Mouse (Mus musculus) urinary bladder, postnatal 10 days (tissue): Measurements from ENCODE around the gene Igfals.
A peak's percentile ranks its signal among the peaks of the same experiment; 100 is the strongest.

ENCODE experiments used
- DNase-seq: peaks from one replicate; pipeline ENCODE4 v3.0.0; 2022; ENCODE audit warnings: low spot score

The Igfals gene

DNA sequence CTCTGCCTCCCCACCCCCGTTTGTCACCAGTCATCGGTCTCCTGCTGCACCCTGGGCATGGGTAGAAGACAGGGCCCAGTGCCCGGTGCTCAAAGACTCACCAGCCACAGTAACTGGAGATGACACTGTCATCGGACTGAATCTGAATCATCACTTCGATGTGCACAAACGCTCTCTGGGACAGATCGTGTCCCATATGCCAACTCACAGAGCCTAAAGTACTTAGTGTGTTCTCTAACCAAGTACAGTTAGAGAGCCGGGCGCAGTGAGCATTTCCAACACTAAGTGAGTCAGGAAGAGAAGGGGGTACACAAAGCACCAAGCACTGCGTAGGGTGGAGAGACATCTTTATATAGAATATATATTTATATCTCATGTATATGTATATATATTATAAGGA, 2.1 kb downstream of the Igfals start:
- no peak for DNase-seq

DNA sequence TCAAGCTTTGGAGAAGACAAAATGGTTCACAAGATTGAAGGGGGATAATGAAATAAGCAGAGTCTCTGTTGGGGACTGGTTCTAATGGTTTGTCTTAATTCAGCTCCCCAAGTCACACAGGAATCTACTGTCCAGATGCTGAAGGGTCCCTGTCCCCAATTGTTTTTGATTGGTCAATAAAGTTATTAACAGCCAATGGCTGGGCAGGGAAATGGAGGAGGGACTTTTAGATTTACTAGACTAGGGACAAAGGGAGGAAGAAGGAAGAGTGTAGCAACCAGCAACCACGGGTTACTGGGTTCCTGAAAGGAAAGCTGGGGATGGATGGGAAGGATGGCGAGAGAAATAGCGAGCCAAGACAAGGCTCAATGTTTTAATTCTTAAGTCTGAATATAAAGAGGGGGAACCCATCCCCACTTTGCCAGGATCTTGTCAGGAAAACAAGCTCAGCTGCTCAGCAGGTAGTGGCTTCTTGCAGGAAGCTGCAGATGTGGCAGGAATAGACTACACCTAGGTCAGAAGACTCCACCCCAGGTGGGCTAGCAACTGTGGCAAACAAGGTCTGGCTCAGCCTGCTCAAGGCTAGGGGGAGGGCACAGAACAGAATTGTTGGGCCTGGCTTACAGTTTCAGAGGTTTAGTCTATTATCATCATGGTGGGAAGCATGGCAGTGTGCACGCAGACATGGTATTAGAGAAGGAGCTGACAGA, 8.1 kb downstream of the Igfals start:
- DNase-seq, result no peak

DNA sequence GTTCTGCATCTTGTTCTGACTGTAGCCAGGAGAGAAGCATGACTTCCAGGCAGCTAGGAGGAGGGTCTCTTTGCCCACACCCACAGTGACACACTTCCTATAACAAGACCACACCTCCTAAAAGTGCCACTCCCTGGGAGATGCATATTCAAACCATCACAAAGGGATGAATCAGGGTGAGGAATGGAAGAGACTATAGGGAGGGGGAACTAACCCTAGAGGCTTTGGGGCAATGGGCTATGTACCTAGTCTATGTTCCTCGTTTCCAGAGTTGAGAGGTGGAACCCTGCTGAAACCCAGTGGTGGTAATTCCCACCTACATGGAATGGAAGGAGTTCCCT, 8.6 kb downstream of the Igfals start:
- no peak for DNase-seq

DNA sequence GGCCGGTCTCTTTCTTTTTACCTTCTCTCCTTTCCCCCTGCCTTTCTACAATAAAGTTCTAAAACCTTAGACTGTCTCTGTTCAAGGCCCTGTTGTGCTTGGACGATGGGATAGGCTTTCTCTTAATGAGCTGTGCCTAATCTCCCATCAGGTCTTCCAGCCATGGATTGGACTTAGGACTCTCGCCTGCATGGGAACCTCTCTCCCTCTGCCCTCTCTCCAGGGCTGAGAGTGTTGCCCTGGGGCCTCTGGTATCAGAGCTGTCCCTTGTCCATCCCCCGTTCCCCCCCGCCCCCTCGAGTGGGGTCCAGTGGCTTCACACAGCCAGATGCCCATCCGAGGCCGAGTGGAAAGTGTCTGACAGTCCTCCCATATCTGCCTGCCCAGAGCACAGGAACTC, 9.2 kb downstream of the Igfals start:
- no peak for DNase-seq

DNA sequence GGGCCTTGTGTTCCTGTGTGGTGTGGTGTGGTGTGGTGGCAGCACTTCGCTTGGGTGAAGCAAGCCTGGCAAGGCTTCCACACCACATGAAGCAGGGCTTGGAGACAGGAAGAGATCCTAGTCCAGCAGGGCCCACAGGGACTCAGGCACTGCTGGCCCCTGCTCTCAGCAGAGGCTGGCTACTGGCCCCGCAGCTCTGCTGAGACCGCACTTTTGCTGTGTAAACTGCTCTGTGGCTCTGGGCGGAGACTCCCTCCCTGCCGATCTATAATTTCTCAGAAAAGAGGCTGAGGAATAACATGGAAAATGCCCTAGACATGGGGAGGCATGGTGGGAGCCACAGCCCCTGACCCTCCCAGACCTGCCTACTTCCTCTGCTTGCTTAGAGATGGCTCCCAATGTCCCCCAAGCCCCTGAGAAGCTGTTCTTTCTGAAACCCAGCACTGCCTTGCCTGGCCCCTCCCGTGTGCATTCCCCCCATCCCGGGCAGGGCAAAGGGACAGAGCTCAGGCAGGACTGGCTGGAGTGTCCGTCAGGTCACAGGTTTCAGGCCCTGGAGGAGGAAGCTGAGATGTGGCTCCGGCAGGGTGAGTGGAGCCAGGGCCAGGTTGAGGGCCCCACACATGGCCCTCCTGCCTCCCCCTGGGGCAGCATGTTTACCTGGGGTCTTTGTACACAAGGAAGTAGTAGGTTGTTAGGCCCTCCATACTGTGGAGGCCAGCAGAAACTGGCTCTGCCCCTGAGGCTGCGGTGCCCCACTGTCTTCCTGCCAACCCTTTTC, 11.7 kb downstream of the Igfals start:
- DNase-seq, result no peak

DNA sequence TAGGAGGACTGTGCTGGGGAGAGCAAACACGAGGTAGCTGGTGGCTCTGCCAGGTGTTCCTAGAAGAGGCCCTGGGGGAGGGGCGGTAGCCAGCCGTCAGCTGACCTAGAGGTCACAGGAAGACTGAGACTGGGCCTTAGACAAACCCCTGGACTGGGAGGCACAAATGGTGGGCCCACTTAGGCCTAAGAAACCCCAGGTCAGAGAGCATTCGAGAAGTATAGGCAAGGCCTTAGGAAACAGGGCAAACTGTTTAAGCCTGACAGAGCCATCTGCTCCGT, 12.3 kb downstream of the Igfals start:
- no peak for DNase-seq

DNA sequence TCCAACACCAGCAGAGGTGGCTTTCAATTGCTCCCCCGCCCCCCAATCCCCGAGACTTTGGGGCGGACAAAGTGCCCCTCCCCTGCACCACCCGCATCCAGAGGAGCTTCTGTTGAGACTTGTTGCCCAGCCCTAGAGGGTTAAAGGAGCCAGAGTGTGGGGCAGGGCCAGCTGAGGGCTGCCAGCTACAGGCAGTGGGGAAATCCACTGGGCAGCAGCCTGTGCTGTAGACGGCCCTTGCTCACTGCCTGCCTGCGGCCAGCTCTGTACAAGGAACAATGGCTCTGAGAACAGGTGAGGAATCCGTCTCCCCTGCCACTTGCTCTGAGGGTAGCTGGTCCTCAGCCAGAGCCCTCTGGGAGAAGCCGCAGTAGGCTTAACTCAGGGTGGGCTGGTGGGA, 12.7 kb downstream of the Igfals start:
- no peak for DNase-seq

DNA sequence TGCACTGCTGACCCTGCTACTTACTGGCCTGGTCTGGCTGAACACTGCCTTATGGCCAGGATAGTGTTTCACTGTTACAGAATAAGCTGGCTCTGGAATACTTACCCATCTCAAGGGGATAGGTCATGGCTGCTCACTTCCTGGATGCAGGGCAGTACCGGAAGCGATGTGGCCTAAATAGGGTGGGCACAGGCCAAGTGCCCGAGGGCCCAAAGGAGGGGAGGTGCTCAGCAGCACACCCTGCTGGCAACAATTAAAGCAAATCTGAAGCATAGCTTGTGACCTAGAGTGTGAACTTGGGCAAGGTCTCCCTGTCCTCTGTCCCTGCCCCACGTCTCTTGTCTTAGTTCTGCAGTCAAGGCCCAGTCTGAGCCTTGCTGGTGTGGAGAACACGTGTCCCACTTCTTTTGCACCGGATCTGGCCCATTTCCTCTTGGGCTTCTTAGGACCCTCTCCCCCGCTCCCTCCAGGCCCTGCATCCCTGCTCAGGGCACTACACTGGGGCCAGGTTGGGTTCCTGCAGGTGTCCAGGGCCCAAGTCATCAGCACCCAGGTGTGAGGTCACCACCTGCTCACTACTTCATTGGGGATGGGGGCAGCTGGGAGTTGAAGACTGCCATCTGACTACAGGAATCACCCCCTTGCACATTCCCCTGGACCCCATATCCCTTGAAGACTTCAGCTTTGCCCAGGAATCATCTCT, 16.1 kb downstream of the Igfals start:
- DNase-seq, result no peak

DNA sequence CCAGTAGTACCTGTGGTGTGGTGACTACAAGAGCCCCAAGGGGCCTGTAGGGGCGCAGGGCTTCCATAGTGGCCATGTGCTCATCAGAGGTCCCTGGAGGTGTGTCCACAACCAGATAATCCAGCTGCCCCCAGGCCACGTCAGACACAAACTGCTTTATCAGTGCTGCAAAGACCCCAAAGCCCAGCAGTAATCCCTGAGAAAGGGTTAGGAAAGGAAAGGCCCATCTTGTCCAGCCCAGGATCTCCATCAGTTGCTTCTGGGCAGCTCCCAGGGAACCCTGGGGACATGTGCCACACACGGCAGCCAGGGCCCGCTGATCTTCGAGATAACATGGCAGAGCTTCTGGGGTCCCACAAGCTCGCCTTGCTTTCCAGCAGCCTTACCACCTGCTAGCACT, 18.6 kb downstream of the Igfals start:
- DNase-seq, result no peak

DNA sequence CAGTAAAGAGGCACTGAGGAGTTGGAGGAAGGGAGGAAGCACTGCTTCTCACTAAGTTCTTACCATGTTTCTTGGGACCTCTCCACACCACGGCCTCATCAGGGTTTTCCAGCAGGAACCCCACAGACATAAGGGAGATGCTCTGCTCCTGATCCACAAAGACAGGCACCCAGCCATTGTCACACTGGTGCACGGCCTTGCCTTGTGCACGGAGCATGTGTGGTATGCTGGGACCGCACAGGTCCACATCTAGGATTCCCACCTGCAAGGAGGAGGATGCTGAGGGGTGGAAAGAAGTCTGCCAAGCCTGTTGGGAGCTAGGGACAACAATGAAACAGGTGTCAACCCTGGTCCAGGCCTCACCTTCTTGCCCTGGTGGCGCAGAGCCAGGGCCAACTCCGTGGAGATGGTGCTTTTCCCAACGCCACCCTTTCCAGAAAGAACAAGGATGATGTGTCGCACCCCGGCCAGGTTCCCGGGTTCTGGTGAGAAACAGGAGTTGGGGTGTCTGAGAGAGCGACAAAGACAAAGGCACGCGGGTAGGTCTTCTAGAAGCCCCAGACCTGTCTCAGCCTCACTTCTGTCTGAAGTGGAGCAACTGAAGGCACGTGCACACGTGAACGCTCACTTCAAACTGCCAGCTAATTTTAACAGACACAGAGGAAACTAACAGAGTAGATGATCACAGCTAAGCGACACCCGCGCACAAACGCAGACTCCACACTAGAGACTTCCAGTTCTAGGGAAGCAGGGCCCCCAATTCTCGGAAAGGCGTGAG, 19.7 kb downstream of the Igfals start:
- no peak for DNase-seq

DNA sequence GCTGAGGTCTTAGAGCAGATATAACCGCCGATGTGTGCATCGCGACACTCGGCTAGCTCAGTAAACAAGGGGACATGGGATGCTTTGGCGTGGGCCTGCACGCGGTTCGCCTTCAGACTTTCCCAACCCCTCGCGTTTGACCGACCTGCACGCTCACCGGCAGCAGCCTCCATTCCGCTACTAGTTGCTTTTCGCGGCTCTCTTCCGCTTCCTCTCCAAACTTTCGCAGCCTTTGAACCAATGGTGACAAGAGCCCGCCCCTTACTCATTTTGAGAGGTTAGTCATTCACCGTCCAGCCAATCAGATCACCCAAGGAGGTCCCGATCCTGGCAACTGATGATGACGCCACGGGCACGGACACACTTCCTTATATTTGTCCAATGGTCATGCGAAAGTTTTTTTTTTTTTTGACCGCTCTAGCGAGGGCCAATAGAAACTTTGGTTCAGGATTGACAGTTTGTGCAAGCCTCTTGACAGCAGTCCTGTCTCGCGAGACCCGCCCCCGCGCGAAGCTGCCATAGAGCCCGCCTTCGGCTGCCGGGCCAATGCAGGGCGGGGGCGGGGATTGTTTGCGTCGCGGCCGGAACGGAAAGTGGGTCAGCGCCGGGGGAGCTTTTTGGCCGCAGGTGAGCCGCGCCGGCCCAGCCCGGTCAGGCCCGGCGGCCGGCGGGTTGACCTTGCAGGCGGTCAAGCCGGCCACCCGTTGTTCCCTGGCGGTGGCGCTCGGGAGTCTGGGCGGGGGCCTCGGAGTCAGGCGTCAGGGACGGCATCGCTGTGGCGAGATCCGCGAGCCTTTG, 20.5 kb downstream of the Igfals start, which contains the start of the genes Nubp2 and Spsb3:
Gene Nubp2, minus strand, starts transcription at position 216 of the 798 bp plus-strand sequence.
Gene Spsb3, plus strand, starts transcription at position 510 of the 798 bp plus-strand sequence.
- peak; percentile 93 for DNase-seq

DNA sequence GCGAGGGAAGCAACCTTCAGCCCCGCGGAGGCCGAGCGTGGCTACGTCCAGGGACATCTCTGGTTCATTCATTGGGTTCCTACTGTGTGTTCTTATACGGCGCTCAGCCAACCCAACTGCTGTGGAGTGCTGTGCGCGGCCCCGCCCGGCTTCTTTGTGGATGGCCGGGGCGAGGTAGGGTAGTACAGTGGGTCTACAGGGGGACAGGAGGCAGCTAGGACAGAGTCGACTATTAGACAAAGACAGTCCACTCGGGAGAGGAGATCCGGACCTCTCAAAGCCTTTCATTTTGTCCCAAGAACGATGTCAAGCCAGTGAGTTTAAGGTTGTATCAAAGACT, 21.1 kb downstream of the Igfals start:
- DNase-seq, result no peak

DNA sequence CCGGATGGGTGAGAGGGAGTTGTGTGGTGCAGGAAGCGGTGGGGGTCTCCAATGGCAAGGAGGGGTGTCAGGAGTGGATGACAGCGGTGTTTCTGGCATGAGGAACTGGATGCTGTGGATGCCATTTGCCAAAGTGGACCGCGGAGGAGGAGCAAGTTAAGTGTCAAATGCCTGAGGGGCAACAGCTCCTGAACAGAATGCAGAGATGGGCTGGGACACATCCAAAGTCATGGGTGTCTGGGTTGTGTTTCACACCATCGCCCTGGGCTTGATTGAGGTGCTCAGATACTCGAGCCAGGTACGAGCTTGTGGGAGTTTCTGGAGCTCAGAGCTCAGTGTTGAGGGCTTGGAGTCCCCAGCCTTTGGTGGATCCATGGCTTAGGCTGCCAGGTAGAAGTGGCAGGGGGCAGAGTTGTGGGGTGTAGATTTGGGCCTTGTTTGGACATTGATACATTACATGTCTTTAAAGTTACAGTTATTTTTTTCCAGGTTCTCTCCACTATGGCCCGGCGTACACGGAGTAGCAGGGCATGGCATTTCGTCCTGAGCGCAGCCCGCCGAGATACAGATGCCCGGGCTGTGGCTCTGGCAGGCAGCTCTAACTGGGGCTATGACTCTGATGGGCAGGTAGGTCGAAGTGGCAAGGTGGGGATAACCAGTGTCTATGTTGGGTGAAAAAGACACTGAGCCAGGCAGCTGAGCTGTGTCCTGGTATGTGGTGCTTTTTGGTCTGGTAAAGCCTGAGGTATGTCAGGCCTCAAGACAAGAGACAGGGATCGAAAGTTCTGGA, 21.7 kb downstream of the Igfals start:
- no peak for DNase-seq

DNA sequence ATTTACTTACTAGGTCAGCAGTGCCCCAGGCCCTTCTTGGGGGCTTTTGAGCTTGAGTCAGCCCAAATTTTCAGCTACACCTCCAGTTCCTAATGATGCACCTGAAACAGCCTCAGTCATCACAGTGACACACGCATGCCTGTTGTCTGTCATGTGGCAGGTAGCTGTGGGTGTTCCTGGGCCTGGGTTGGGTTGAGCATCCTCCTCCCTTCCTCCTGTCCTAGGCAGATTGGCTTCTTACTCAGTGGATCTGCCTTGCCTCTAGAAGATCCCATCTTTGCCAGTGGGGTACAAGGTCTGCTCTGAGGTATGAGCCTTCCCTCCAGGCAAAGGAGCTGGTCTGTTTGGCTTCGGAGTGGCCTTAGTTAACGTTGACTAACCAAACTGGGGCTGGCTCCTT, 23.1 kb downstream of the Igfals start:
- no peak for DNase-seq

DNA sequence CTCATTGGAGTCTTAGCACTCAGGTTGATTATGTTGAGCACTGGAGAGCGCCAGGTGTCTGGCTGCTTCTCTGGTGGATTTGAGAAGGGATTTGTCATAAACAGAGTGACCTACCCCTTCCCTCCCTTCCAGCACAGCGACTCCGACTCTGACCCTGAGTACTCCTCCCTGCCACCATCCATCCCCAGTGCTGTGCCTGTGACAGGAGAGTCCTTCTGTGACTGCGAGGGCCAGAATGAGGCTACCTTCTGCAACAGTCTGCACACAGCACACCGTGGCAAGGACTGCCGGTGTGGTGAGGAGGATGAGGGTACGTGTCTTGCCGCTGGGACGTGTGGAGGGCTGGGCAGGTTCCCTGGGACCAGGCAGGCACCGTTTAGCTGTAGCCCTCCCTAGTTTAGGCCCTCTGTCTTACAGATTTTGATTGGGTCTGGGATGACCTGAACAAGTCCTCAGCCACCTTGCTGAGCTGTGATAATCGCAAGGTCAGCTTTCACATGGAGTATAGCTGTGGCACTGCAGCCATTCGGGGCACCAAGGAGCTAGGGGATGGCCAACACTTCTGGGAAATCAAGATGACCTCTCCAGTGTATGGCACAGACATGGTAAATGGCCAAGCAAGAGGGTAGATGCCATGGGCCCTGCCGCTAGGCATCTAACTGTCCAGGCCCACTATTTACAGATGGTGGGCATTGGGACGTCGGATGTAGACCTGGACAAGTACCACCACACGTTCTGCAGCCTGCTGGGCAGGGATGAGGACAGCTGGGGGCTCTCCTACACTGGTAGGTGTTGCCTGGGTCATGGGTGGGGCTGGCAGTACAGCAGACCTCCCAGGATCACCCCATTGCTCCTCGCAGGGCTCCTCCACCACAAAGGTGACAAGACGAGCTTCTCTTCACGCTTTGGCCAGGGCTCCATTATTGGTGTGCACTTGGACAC, 24.6 kb downstream of the Igfals start:
- no peak for DNase-seq

DNA sequence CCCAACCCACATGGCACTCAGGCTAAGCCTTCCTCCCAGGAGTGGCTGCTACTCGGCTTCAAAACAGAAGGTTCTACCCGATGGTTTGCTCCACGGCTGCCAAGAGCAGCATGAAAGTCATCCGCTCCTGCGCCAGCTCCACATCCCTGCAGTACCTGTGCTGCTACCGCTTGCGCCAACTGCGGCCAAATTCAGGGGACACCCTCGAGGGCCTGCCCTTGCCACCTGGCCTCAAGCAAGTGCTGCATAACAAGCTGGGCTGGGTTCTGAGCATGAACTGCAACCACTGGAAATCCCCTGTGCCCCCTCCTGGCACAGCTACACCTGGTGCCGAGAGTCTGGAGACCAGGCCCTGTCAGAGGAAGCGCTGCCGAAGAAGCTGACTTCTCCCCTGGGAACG, 25.5 kb downstream of the Igfals start:
- no peak for DNase-seq

DNA sequence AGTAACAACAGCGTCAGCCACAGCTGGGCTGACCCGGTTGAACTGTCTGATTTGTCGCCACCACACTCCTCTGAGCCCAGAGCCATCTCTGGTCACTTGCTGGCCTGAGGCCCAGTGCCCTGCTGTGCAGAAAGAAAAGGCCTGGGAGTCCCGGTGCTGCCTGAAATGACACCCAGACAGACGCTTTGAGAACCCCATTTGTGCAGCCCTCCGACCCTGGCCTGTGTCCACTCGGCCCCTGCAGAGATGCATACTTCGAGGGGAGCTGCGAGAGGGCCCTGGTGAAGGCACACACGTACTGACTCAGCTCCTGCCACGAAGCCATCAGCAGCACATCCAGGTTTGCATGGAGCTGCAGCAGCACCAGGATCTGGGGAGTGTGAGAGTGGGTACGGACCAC, 27.0 kb downstream of the Igfals start:
- DNase-seq, result no peak

DNA sequence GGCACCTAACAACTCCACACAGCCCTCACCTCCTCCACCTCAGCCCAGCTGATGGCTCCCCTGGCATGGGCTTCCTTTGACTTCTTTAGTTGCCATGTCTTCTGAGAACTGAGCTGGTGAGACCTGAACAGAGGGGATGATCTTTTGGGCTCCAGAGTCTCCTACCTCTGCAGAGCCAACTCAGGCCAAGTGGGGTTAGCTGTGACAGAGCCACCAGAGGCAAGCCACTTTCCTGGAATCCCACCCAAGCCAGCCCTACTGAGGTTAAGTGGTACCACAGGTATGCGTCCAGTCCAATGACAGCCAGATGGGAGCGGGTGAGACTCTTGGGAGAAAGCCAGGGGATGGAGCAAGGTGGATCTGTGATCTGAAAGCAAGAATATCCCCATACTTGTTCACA, 27.5 kb downstream of the Igfals start:
- DNase-seq, result no peak

DNA sequence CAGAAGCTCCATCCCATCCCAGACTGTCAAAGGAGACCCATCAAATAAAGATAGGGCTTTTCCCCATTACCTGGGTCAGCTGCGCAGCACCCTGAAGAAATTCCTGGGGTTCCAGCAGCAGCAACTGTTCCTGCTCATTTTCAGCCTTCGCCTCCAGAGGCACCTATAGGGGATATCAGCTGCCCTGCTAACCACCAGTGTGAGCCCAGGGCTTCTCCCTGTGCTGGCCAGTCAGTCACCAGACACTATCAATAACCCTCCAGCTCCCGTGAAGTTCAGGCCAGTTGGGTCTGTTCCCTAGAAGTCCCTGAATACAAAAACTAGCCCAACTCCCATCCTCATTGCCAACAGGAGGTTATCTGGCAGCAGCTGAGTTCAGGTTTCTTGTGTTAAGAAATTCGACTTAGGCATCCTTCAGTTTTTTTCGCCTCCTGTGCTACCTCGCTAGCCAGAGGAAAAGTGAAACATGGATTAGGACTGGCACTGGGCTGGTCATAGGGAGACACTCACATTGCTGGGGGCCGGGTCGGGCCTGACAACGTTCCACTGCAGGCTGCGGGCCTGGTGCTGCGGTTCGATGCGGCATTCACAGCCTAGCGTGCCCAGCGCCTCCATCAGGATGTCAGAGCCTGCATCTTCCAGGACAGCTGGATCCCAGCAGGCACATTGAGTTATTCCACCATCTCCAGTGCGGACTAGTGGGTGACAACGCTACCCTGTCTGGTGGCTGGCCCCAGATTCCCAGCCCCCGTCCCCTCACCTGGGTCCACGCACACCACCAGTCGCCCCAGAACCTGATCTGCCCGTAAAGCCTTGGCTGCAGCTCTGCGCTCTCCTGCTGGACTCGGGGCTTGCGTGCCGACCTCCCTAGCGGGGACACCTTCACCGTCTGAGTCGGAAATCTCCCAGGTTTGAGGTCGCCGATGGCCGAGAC, 28.5 kb downstream of the Igfals start:
- no peak for DNase-seq
